Comparison of ENCODE assay signal across 23 mouse cellular contexts in the genomic region with DNA sequence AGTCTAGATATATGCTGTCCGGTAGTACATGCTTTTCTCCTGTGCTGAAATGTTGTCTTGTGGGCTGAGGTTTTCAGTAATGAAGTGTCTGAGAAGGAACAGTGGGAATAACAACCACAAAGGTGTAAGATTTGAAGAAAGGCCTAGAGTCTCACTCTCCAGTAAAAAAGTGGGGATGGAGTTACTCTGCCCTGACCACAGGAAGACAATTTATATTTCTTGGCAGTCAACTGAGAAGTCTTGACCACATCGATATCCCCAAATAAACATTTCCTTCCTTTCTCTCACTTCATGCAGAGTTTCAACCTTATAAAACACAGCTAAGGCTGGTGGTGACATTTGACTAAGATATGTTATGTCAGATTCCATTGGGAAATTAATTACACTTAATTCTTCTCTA.
DNase-seq lines count a peak whose midpoint lies in the region; ATAC-seq lines count a peak whose summit lies in the region.
"Had no signal": no experiment of that assay in that cellular context is flagged by ENCODE, and none has a peak within 500 bp of the region (broad histone marks: within the 10 kb centered on the region; RNA-seq: fewer than 3 reads in every experiment).

No protein-coding gene starts in this region.

- ATAC-seq in kidney, embryonic 14.5 days (ENCODE audit: low FRiP score, low TSS enrichment) = peak; percentile 32; the same call in 1 of the 2 replicates
- ATAC-seq in hematopoietic stem cell, adult 5-6 weeks (replicated peaks in 1 of 2; ENCODE audit: insufficient read depth in 1 of 2, low FRiP score in 2 of 2, low TSS enrichment in 1 of 2, low read depth in 1 of 2, poor library complexity in 2 of 2, severe bottlenecking in 2 of 2) = peak; percentile 32 to 39; a peak in 3 of 4 replicates
- no peak for ATAC-seq in midbrain, embryonic 11.5 days (ENCODE audit: low FRiP score)
- ATAC-seq in hindbrain, embryonic 12.5 days (ENCODE audit: low FRiP score) = no peak
- ATAC-seq: CD4-positive, CD25-positive, alpha-beta regulatory T cell, adult 4 months; forebrain, embryonic 15.5 days had no signal

- no peaks in the 10 kb centered on the region for H3K36me3 ChIP-seq in kidney, embryonic 14.5 days (ENCODE audit: control insufficient read depth, insufficient read depth, low read length)
- H3K36me3 ChIP-seq in midbrain, embryonic 11.5 days (ENCODE audit: control insufficient read depth, insufficient read depth, low read length) = no peaks in the 10 kb centered on the region
- H3K36me3 ChIP-seq in hindbrain, embryonic 12.5 days = no peaks in the 10 kb centered on the region
- H3K36me3 ChIP-seq: embryonic facial prominence, embryonic 15.5 days; forebrain, embryonic 15.5 days; heart, embryonic 12.5 days; heart, embryonic 15.5 days; hindbrain, embryonic 15.5 days had no signal

- no peak overlapping the region for H3K4me3 ChIP-seq in kidney, embryonic 14.5 days (ENCODE audit: low read length)
- H3K4me3 ChIP-seq in midbrain, embryonic 11.5 days (ENCODE audit: low read depth, low read length) = no peak overlapping the region
- H3K4me3 ChIP-seq in hindbrain, embryonic 12.5 days = no peak overlapping the region
- H3K4me3 ChIP-seq: embryonic facial prominence, embryonic 15.5 days; forebrain, embryonic 15.5 days; heart, embryonic 12.5 days; heart, embryonic 15.5 days; hindbrain, embryonic 15.5 days had no signal

- H3K9ac ChIP-seq in kidney, embryonic 14.5 days (ENCODE audit: low read depth, low read length) = no peak overlapping the region
- H3K9ac ChIP-seq in midbrain, embryonic 11.5 days (ENCODE audit: low read length) = no peak overlapping the region
- no peak overlapping the region for H3K9ac ChIP-seq in hindbrain, embryonic 12.5 days
- H3K9ac ChIP-seq: embryonic facial prominence, embryonic 15.5 days; forebrain, embryonic 15.5 days; heart, embryonic 12.5 days; heart, embryonic 15.5 days; hindbrain, embryonic 15.5 days had no signal

- DNase-seq in kidney, postnatal 36 days = no peak
- peak; percentile 70 for DNase-seq in 416B (ENCODE audit: low read depth)
- no peak for DNase-seq in midbrain, embryonic 11.5 days (ENCODE audit: low spot score, missing footprints)
- DNase-seq: adrenal gland, adult 2 months; adrenal gland, postnatal 14 days; cerebellum, adult 11 months; cerebellum, adult 2 months; cerebellum, adult 9-11 months; cerebellum, postnatal 25 days; embryo, embryonic 11 days; gastrocnemius, postnatal 25 days; heart, adult 18-20 months; heart, postnatal 10 days; heart, postnatal 36 days had no signal

- H3K27ac ChIP-seq in kidney, embryonic 14.5 days (ENCODE audit: low read depth, low read length) = no peak overlapping the region
- H3K27ac ChIP-seq in midbrain, embryonic 11.5 days (ENCODE audit: low read depth, low read length) = no peak overlapping the region
- no peak overlapping the region for H3K27ac ChIP-seq in hindbrain, embryonic 12.5 days
- H3K27ac ChIP-seq: embryonic facial prominence, embryonic 15.5 days; forebrain, embryonic 15.5 days; heart, embryonic 15.5 days; hindbrain, embryonic 15.5 days had no signal

- no peaks in the 10 kb centered on the region for H3K9me3 ChIP-seq in kidney, embryonic 14.5 days (ENCODE audit: control insufficient read depth, low read length)
- H3K9me3 ChIP-seq in midbrain, embryonic 11.5 days (ENCODE audit: control insufficient read depth, low read length) = no peaks in the 10 kb centered on the region
- no peaks in the 10 kb centered on the region for H3K9me3 ChIP-seq in hindbrain, embryonic 12.5 days (replicated peaks)
- H3K9me3 ChIP-seq: embryonic facial prominence, embryonic 15.5 days; forebrain, embryonic 15.5 days; heart, embryonic 12.5 days; heart, embryonic 15.5 days; hindbrain, embryonic 15.5 days had no signal

- WGBS in kidney, embryonic 14.5 days = 42% methylated on average over 2 of the region's 2 CpGs
- WGBS in midbrain, embryonic 11.5 days = 89% methylated on average over 2 of the region's 2 CpGs
- WGBS in hindbrain, embryonic 12.5 days = 80% methylated on average over 2 of the region's 2 CpGs

- H3K27me3 ChIP-seq in kidney, embryonic 14.5 days (ENCODE audit: control insufficient read depth, insufficient read depth, low read length) = no peaks in the 10 kb centered on the region
- H3K27me3 ChIP-seq in midbrain, embryonic 11.5 days (ENCODE audit: control insufficient read depth, insufficient read depth, low read length) = no peaks in the 10 kb centered on the region
- no peaks in the 10 kb centered on the region for H3K27me3 ChIP-seq in hindbrain, embryonic 12.5 days
- H3K27me3 ChIP-seq: embryonic facial prominence, embryonic 15.5 days; forebrain, embryonic 15.5 days; heart, embryonic 12.5 days; heart, embryonic 15.5 days; hindbrain, embryonic 15.5 days had no signal

- H3K4me1 ChIP-seq in kidney, embryonic 14.5 days (ENCODE audit: control insufficient read depth, insufficient read depth, low read length) = no peaks in the 10 kb centered on the region
- H3K4me1 ChIP-seq in midbrain, embryonic 11.5 days (ENCODE audit: control insufficient read depth, insufficient read depth, low read length) = no peaks in the 10 kb centered on the region
- H3K4me1 ChIP-seq in hindbrain, embryonic 12.5 days = no peaks in the 10 kb centered on the region
- H3K4me1 ChIP-seq: embryonic facial prominence, embryonic 15.5 days; forebrain, embryonic 15.5 days; heart, embryonic 12.5 days; heart, embryonic 15.5 days; hindbrain, embryonic 15.5 days had no signal

- H3K4me2 ChIP-seq in kidney, embryonic 14.5 days (replicated peaks; ENCODE audit: low read depth, low read length) = no peak overlapping the region
- H3K4me2 ChIP-seq in midbrain, embryonic 11.5 days = no peak overlapping the region
- no peak overlapping the region for H3K4me2 ChIP-seq in hindbrain, embryonic 12.5 days (replicated peaks)
- H3K4me2 ChIP-seq: embryonic facial prominence, embryonic 15.5 days; forebrain, embryonic 15.5 days; heart, embryonic 12.5 days; heart, embryonic 15.5 days; hindbrain, embryonic 15.5 days had no signal

Comparison
In these comparisons a context has a peak if more than half of its experiments do, and no peak if none do; other contexts are left out.
1. ATAC-seq: peak in kidney, embryonic 14.5 days (single experiment) and hematopoietic stem cell, adult 5-6 weeks (2 of 2); none in midbrain, embryonic 11.5 days (single experiment) and hindbrain, embryonic 12.5 days (single experiment).